Mouse (Mus musculus) thymus, postnatal 25 days (tissue): ENCODE measurements around the gene Gse1.

ENCODE experiments used
- DNase-seq: peaks from one replicate; pipeline ENCODE4 v3.0.0; 2022

Gene Gse1

DNA sequence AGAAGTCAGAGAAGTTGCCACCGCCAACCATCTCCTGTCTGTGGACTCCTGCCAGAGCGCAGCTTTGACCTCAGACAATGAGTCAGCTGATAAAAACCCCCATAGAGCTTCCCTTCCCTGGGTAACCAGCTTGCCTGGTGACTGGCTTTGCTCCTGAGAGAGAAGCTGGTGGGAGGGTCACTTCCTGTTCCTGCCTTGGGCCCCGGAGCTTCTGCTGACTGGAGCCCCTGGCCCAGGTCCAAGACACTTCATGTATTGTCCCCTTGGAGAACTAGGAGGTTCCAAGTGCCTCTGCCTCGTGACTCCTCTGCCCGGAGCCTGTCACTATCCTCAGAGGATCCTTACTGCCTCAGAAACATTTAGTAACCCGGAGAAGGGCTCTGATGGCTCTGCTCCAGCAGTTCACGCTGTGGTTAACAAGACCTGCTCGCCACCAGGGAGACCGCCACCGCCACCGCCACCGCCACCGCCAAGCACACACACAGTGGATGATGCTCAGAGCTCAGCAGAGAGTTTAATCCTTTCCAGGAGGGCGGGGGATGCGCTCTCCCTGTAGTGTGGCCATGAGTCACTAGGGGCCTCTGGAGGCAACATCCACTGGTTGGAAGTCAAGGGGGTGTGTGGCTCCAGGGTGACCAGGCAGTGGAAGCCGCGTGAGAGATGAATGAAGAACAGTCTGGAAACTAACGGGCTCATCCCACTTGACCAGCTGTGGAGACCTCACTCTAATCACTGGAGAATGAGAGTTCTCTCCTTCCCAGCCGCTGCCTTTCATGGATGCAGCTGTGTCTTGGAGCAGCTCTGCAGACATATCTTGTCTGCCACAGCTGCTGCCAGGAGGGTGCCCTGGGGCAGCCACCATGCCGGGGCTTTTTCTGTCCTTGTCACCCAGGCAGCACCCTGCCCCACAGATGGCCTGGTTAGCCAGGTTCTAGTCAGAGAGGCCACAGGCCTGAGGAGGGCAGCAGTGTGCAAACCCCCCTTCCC is 335.9 kb downstream of the Gse1 start:
- DNase-seq, result peak; percentile 41

DNA sequence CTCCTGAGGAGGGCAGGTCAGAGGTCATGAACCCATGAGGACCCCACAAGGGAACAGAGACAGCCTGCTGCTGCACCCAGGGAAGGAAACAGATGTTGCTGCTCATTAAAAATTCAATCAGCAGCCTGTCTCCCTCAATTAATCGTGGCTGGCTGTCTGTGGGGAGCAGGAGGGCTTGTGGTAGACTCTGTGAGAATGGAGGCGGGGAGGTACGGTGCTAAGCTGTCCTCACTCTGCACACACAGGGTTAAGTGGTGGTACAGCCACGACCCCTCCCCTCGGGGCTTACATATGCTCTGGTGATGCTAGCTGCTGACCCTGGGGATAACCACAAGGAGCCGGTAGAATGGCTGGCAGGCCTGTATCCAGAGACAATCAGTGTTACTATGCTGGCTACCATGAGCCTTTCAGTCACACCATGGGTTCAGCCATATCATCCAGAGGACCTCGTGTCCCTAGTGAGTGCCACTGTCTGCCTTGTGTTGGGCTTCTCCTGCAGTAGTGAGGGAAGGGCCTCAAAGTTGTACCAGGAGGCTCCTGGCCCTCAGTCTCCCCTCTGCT is 337.0 kb downstream of the Gse1 start:
- no peak for DNase-seq

DNA sequence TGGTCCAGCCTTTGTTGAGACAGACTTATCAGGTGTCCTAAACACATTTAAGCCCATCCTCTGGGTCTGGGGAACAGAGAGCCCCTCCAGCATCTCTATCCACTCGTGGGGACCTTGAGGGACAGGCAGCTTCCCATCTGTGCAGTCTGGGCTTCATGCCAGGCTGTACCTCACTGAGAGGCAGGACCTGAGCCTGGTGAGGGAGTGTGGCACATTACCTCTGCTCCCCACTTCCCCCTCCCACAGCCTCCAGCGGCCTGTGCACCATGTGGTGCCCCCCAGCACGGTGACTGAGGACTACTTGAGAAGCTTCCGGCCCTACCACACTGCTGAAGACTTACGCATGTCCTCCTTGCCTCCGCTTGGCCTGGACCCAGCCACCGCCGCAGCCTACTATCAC is 338.4 kb downstream of the Gse1 start:
- DNase-seq, result no peak

DNA sequence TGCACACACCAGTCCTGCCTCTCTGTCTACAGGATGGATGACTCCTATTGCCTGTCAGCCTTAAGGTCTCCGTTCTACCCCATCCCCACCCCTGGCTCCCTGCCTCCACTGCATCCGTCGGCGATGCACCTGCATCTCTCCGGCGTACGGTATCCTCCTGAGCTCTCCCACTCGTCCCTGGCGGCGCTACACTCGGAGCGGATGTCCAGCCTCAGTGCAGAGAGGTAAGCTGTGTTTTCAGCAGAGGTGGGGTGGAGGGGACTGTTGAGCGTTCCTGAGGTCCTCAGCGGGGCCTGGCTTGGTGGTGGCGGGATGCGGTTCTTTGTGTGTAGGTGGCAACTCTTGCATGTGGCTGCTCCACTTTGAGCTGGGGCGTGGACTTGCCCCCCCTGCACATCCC is 339.5 kb downstream of the Gse1 start:
- no peak for DNase-seq

DNA sequence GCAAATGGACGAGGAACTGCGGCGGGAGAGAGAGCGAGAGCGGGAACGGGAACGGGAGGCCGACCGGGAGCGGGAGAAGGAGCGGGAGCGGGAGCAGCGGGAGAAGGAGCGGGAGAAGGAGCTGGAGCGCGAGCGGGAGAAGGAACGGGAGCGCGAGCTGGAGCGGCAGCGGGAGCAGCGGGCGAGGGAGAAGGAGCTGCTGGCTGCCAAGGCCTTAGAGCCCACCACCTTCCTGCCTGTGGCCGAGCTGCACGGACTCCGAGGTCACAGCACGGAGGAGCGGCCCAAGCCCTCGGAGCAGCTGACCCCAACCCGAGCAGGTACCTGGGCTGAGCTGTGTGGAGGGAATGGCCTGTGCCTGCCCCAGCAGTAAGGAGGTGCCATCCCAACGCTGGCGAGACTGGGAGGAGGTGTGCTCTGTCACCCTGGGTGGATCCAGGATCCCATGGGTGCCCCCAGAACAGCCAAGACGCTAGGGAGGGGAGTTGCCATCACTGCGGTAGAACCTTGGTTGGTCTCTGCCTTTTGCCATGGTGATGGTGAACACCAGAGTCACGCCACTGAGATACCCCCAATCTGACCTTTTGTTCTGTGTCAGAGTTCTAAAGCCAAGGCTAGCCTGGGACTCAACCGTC is 340.0 kb downstream of the Gse1 start:
- no peak for DNase-seq

DNA sequence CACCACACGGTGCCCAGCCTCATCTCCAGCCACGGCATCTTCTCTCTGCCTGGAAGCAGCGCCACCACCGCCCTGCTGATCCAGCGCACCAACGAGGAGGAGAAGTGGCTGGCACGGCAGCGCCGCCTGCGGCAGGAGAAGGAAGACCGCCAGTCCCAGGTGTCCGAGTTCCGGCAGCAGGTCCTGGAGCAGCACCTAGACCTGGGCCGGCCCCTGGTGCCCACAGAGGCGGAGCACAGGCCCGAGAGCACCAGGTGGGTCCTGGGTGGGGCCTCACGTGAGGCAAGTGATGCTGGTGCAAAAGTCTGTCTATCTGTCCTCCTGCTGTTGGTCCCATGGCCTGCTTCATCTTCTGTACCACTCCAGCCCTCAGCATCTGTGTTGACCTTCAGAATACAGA is 340.9 kb downstream of the Gse1 start:
- DNase-seq, result no peak

DNA sequence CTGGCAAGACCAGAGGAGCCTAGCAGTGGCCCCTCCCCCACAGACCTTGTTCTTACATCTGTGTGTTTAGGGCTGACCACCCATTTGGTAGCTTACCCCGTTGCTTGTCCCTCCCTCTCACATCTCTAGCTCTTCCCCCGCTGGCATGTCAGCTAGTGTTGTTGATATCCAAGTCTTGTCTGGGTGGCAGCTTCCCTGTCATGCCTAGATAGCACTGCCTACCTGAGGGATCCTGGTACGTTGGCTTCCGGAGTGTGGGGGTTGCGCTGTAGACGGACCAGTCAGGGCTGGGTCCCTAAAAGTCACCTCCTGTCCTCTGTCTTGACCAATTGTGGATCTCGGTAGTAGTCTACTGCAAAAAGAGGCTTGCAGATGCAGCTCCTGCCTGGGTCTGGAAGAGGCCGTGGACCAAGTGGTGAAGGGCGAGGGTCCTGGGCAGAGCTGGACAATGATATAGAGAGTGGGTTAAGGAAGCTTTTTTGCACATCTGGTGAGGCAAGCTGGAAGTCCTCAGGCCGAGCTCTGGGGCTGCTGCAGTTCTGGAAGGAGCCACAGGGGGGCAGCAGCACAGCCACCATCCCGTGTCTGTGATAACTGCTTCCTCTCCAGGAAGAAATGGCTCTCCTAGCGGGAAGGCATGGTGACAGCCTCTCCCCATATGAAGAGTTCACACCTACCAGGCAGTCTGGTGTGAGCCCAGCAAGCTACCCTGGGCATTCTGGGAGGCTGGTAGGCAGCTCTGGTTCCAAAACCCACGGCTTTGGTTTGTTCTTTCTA is 341.9 kb downstream of the Gse1 start:
- DNase-seq, result peak; percentile 78

DNA sequence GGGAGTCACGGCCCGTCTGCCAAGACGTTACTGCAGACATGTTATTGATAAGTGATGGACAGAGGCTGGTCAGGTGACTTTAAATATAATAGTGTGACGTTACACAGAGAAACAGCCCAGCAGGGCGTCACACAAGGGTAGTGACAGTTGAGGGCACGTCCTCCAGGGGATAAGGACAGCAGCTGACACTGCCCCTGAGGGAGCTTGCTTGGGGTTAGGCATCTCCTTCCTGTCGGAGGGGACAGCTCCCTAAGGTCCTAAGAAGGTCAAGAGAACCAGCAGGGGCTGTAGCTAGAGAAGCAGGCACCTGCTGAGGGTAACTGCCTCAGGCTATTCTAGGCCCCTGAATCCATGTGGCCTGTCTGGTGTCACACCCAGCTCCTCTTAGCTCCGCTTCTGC is 343.3 kb downstream of the Gse1 start:
- DNase-seq, result no peak

DNA sequence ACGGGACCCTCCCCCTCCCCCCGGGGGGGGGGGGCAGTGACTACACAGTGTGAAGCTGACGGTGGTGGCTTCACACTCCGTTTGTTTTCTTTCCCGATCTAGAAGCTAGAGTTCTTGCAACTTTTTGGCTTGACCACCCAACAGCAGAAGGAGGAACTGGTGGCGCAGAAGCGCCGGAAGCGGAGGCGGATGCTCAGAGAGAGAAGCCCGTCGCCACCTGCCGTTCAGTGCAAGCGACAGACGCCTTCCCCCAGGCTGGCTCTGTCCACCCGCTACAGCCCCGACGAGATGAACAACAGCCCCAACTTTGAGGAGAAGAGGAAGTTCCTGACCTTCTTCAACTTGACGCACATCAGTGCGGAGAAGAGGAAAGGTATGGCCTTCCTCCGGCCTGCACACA is 344.3 kb downstream of the Gse1 start:
- peak; percentile 44 for DNase-seq

DNA sequence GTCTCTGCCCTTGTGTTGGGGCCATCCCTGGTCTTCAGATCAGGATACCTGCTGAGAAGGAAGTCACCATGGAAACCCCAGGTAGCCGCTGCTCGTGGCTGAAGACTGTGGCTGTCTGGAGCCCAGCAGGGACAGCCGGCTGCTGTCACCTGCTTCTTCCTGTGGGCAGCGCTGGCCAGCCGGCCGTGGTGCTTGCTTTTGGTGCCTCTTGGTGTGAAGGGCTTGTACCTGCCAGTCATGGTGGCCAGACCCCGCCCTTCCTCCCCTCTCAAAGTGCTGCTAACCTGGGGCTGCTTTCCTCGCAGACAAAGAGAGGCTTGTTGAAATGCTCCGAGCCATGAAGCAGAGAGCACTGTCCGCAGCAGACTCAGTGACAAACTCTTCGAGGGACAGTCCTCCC is 345.6 kb downstream of the Gse1 start:
- DNase-seq, result no peak

DNA sequence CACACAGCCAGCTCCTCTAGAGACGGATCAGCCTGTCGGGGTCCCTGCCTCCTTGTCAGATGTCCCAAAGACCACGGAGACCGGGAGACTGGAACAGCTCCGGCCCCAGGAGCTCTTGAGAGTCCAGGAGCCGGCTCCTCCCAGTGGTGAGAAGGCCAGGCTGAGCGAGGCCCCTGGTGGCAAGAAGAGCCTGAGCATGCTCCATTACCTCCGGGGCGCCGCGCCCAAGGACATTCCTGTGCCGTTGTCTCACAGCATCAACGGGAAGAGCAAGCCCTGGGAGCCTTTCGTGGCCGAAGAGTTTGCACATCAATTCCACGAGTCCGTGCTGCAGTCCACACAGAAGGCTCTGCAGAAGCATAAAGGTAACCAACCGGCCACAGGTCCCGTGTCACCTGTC is 346.7 kb downstream of the Gse1 start:
- no peak for DNase-seq

DNA sequence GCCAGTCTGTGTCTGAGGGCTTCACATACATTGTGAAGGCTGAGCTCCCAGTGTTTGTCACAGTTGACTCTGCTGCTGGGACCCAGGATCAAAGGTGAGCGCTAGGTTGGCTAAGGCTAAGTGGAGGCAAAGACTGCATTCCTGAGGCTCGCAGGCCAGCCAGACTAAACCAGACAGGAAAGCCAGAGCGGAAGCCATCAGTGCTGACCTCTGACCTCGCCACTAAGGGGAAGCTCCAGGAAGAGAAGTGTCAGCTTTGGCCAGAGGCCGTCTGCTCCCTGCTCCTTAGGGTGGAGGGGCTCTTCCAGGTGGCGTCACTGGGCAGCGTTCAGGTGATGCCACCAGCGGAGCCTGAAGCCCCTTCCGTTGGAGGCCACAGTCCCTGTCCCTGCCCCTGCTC is 347.5 kb downstream of the Gse1 start:
- DNase-seq, result no peak

DNA sequence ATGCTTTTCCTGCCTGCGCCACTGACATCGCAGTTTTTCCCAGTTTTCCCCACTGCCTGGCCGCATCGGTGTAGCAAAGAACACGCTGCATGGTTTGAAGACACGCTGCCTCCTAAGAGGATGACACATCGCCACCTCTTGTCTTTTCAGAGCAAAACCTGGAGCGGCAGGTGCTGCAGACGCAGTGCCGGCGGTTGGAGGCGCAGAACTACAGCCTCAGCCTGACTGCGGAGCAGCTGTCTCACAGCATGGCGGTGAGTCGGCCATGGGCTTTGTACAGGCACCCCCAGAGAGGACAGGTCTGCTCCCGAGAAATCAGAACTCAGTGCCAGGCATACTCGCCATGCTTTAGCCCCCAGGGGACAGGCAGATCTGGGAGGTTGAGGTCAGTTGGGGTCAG is 349.6 kb downstream of the Gse1 start:
- no peak for DNase-seq

DNA sequence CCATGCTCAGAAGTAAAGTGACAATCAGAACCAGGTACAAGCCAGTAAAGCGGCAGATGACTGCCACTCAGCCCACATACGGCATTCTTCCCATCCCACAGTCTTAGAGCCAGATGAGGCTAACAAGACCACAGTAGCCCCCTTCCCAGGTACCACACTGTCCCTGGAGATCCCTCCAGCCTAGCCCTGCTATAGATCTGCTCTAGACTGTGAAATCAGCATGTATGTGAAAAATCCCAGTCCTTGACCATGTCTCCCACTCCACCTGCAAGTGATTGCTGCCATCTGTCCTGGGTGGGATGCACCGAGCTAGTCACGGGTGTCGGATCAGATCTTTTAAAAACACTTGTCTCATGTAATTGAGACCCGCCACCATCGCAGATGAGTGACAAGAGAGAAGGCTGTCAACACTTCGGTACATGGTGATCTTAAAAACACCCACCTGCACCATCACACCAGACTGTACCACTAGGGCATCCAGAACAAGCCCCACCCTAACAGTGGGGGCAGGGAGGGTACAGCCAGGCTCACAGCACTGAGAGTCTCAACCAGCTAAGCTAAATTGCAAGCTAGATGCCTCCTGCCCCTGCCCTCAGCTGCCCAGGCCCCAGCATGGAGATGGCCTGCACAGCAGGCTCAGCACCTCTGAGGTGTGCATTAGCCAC is 352.2 kb downstream of the Gse1 start:
- DNase-seq, result no peak

DNA sequence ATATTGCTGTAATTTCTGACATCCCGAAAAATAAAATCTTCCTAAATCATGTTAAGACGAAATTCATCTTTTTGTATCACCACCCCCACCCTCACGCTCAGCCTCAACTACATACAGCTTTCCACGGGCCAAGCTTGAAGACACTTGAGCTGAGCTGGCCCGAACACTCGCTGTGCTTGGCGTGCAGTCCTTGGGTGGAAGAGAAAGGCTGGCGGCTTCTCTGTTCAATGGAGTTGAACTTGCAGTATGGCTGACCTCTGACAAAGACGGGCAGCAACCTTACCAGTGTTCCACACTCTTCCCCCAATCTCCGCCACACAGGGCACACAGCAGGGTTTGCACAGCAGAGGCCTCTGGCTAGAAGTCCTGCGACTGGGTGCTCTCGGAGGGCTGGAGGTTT is 353.1 kb downstream of the Gse1 start:
- no peak for DNase-seq

DNA sequence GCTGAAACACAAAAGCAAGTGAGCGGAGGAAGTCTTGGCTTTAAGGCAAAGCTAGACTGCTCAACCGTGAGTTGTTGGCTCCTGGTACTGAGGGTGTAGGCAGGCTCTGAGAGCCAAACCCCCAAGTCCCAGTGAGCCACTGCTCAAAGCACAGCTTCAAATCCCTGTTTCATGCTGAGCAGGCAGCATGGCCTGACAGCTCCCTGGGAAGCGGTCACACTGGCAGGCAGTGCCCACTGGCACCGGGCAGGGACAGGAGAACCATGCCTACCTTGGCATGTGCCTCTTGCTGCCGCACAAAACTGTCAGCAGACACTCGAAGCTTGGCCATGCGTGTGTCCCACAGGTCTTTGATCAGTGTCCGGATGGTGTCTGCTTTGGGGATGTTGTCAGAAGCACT is 353.6 kb downstream of the Gse1 start:
- DNase-seq, result no peak

DNA sequence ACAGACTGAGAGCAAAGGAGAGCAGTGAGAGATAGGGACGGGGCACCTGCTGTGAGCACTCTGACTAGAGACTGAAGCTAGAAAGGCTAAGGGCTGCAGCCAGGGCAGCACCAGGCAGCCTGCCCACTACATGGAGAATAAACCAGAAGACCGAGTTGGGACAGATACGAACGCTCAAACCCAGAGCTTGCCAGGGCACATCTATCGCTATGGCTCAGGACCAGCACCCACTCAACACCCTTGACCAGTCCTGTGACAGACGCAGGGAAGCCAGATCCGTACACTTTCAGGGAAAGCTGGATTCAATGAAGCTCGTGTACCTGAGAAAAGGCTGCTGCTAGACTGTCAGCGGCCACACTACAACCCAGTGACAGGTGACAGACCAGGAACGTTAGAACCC is 357.3 kb downstream of the Gse1 start:
- DNase-seq, result no peak

DNA sequence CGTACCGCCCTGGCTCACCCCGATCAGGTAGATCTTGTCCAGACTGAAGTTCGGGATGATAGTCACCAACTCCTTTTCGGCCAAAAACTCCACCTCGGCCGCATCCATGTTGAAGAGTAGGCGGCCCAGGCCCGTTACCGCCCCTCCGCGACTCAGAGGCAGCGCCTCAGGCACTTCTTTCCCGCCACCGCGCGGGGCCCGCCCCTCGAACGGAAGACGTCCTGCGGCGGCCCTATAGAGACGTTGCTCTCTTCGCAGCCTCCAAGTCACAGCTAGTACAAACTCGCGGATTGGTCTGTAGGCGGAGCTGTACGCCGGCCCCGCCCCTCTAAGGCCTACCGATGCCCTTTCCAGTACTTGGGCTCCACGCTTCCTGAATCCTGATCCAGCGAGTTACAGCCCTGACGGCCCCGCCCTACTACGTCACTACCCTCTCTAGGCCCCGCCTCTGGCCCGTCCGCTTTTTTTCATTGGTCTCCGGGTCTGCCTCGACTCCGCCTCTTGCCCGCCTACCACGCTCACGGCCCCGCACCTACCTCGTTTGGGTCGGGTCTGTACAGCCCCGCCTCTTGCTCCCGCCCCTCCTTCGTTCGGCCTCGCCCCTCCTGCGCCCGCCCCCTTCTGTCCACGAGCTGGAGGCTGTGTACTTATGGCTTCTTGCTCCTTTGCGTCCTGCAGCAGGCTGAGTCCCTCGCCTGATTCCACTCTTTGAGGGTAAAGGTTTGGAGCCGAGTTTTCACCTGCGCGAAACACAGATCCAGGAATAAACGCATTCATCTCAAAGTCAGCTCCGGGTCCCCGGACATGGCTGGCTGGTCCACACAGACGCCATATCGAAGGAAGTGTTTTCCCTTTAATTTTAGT is 360.9 kb downstream of the Gse1 start, which contains the start of gene Gins2:
Gene Gins2 (minus strand): TSS at position 397 of the 864 bp plus-strand sequence.
- DNase-seq, result peak; percentile 99

DNA sequence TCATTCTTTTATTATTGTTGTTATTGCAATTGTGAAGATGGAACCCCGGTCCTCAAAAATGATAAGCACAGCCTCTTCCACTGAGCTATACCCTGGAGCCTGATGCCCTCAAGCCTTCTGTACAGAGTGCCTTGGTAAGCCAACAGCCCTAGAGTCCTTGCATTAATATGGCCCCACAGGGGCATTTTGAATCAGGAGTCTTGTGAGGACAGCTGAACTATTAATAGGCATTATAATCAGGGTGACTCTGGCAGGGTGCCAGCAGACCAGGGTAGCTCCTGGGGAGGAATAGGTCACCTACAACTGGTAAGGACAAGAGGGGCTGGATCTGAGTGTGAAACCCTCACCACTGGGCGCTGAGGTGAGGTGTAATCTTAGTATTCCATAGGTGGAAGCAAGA is 361.7 kb downstream of the Gse1 start:
- no peak for DNase-seq

DNA sequence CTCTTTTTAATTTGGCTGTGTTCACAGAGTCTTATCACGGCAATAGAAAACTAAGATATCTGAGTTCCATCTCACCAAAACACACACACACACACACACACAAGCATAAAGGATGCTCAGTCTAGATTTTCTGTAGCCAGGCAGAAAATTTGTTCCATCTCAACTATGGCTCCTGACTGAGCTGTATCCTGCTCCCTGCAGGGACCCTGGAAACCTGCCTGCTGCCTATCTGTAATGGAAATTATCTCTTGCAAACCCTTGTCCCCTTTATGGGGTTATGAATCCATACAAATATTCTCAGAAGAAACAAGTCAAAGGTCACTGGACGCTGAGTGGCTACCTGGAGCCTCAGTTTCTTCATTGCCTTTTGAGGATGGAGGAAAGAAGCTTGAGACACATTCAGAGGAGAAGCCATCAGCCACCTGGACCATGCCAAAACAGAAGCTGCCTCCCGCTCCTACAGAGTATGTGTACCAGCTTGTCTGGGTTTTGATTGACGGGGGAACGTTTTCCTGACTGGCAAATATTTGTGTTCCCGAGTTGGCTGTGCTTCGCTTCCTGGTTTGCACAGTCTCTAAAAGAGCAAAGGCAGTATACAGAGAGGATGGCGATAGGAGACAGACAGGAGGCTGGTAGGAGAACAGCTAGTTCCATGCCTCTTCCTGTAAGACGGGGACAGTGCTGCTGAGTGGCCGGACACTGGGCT is 363.5 kb downstream of the Gse1 start:
- DNase-seq, result no peak

DNA sequence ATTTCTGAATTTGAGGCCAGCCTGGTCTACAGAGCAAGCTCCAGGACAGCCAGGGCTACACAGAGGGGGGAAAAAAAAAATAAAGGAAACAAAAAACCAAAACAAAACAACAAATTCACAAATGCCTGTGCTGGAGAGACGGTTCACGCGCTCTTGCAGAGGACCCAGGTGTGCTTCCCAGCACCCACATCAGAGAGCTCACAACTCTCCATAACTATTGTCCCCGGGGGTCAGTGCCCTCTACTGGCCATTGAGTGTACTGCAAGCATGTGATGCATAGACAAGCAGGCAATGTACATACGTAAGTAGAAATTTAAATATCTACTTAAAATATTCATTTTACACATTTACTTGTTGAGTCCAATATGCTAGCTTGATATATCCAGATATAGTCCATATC is 366.3 kb downstream of the Gse1 start:
- no peak for DNase-seq
